Mouse (Mus musculus): Measurements from ENCODE around the gene Mesp1.
A peak's percentile ranks its signal among the peaks of the same experiment; 100 is the strongest.
"Not testable (repeated sequence)": the region's sequence is repeated elsewhere in the genome, so short reads cannot be mapped to it uniquely, and the experiment has no call there.

Mesp1 gene

DNA sequence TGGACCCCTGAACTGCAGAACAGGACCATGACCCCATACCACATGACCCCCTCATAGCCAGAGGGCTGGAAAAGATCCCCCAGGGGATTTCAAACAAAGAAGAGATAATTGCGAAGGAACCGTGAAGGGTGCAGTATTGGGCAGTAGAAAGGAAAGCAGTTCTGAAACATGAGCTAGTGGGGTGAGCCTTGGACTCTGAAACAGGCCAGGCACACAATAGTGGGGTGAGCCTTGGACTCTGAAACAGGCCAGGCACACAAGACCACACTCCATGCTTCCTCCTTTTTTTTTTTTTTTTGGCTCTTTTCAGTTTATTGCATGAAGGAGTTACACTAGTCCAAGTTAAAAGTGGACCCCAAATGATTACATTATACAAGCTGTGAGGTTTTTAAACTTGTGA lies 3.8 kb downstream of the Mesp1 start:
- not testable (repeated sequence) for DNase-seq (ENCODE audit: low read depth, low spot score)

DNA sequence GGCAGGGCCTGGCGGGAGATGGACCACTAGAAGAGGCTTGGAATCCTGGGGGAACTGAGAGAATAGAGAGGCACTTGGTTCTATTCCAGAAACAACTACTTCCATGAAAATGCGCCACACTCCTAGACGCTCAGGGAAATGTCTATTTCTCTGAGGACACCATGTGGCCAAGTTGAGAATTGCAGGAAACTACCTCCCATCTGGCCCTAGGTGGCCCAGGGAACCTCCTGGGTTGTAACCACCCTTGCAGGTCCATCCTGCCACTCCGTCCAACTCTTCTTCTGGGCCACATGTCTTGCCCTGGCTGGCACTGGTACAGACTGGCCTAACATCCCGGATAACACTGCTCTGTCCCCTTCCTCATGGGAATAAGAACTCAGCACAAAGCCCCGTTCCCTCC lies 7.3 kb downstream of the Mesp1 start:
- DNase-seq (ENCODE audit: low read depth, low spot score), result peak; percentile 78

DNA sequence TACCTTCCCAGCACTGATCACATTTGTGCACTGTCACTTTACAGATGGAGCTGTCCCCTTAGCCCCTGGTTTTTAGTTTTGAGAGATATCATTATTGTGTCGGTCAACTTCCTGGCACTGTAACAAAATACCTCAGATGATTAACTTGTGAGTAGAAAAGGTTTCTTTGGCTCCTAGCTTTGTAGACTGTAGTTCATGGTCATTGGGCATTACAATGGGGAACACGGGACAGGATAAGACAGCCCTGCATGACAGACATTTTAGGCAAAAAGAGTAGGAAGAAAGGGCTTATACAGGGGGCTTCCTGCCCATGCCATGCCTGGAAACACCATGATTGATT lies 11.1 kb downstream of the Mesp1 start:
- DNase-seq (ENCODE audit: low read depth, low spot score), result no peak

DNA sequence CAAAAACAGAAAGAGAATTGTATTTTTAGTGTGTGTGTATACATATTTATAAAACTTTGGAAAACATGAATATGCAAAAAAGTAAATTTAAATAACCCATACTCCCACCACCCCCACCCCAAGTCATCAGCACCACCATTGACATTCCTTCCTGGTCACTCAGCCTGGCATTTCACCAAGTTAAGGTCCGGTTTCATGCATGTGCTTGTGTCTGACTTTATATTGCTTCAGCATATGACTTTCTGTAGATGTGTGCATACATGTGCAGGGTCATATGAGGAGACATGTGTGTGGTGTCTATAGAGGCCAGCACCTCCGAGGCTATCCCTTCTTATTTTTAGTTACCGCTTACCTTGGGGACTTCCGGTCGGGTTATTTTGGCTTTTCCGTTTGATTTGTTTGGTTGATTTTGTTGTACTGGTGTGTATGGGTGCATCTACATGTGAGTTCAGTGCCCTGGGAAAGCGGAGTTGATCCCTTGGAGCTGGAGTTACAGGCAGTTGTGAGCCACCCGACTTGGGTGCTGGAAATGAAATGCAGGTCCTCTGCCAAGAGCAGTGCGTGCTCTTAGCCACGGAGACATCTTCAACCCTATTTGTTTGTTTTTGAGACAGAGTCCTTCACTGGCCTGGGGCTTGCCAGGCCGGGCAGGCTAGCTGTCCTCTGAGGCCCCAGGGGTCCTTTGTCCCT lies 11.6 kb downstream of the Mesp1 start:
- DNase-seq (ENCODE audit: low read depth, low spot score), result no peak

DNA sequence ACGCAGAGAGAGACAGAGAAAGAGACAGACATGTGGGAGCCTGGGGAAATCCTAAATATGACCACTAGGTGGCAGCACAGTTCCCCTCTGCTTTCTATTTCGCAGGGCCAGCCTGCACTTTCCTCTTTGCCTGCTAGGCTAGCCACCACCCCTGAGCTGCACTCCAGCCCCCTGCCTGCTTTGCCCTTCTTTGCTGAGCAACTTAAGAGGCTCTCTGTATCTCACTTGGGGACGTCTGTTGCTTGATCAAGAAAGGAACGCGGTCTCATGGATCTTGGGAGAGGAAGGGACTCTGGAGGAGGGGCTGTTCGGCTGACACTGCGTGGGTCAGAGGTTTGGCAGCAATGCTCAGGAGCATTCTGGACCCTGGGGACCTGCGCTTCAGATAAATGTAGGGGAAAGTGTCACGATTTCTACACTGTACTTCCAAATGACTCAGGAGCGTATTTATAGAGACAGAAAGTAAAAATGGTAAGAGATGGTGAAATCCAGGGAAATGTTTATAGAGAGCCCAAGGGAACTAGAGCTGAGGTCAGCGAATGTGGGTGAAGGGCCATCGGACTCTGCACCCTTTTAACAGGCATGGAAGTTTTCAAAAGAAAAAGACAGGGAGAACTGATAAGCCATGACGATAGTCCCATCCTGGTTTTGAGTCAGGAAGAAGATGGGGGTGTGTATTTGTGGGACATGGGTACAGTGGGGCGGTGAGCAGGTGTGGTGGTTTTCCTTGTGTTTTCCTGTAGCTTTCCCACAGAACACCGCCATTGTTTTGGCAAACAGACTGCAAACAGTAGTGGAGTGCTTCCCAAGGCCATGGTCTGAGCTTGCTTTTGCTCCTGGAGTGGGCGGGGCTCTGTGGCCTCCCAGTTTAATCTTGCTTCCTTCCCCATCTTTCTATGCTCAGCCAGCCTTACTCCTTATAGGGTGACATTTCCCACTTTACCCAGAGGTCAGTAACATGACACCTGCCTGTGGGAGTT lies 12.7 kb downstream of the Mesp1 start:
- peak; percentile 77 for DNase-seq (ENCODE audit: low read depth, low spot score)

DNA sequence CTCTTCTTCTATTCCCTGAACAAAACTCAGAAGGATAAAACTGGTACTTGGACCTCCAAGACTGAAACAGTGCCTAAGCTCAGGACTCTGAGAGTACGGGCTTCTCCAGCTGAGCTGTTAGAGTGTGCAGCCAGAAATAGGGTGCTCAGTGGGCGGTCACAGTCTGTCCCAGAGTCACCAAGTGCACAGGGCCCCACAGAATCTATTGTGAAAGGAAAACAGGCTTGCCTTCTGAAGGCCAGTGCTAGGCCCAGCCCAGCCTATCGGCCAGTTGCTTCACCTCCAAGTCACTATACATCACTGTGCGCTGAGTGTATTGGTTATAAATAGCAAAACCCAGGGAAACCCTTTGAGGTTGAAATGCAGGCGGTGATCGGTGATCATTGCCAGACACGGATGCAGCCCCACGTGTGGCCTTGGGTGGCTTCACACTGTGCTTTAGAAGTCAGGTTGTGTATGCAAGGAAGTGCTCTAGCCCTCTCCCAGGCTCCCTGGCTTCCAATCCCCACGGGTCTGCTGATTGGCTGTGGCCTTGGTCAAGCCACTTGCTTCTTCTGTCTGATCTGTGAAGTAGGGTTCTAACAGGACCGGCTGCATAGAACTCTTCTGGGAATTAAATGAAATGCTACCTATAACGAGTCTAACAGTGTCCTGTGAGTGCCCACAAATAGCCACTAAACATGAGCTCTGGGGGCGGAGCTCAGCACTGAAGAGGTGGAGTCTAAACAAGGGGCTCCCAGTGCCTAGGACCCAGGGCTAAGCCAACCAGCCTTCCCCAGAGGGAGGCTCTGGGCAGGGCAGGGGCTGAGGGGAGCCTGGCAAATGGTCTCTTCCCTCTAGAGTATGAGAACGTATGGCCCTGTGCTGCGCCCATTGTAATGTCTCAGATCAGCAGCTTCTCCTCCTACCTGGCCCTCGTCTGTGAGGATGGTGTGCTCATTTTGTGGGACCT lies 21.8 kb downstream of the Mesp1 start:
- peak; percentile 76 for DNase-seq (ENCODE audit: low read depth, low spot score)

DNA sequence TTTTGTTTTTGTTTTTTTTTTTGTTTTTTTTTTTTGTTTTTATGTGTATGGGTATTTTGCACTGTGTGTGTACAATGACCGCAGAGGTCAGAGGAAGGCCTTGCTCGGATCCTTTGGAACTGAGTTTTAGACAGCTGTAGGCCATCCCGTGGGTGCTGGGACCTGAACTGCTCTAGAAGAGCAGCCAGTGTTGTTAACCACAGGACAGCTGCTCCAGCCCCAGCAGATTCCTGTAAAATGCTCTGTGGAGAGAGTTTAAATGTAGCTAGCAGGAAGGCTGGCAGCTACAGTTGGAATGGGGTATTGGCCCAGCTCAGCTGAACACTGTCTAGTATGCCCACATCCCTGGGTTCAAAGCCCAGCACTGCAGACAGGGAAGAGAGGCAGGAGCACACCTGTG lies 23.9 kb downstream of the Mesp1 start:
- DNase-seq (ENCODE audit: low read depth, low spot score), result no peak

DNA sequence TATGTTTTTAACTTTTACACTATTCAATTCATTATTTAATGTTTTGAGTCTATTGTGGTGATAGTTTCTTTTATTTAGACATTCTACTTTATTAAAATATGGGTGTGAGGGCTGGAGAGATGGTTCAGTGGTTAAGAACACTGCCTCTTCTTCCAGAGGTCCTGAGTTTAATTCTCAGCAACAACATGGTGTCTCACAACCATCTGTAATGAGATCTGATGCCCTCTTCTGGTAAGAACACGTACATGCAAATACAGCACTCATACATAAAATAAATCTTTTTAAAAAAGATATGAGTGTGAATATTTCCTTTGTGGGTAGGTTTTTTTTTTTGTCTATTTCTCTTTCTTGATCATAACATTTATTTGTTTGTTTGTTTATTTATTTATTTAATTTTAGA lies 27.6 kb downstream of the Mesp1 start:
- DNase-seq (ENCODE audit: low read depth, low spot score), result no peak

DNA sequence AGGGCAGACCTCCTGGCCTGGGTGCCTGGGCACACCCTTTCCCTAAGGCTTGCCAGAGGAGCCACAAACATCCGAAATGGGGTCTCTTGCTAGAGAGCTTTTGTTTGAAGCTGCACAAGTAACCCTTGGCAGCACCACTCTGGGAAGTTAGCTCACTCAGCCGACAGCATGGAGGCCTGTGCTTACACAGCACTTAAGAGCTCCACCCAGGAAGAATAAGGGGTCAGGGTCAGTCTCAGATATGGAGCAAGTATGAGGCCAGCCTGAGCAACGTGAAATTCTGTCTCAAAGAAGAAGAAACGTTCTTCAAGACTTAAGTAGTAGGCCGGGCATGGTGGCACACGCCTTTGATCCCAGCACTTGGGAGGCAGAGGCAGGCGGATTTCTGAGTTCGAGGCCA lies 31.5 kb downstream of the Mesp1 start:
- no peak for DNase-seq (ENCODE audit: low read depth, low spot score)

DNA sequence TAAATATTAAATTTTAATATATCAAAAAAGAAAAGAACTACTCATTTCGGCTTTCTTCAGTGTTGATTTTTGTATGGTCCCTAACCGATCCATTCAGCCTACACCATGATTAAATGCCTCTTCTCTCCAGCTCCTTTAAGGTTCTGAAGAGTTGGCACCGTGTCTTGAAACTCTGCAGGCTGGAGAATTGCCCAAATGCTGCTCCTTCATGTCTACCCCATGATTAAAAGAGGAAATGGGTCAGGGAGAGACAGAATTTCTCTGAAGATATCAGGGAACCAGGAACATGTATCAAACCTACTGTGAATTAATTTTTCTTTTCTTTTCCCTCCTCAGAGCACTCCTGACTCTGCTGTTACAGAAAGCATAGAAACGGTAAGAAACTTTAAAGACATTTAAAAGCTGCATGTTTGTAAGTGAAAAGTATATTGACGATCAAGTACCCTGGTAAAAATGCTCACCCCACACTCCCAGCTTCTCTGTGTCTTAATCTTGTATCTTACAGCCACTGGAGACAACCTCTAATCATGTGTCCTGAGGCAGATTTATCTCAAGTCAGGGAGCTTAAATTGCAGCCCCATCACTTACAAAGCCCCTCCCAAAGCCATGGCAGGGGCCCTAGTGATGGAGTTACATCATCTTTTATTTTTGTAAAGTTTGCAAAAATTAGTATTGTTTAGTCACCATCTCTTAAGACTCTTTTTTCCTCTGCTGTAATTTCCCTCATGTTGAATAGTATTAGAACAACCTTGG lies 32.3 kb downstream of the Mesp1 start:
- no peak for DNase-seq (ENCODE audit: low read depth, low spot score)

DNA sequence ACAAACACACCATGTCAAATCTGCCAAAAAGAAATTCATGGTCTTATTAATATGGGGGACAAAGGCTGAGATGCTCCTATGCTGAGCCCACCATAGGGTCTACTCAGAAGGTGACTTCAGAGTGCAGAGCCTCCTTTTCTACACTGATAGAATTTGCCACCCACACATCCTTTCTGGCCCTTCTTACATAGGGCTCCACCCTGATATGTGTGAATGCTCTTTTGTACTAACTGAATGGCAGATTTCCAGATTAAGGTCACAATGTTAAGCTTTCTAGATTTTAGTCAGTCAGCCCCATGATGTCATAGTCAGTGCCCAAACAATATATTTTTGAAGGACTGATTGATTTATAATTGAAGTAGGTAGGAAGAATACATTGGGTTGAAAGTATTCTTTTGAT lies 33.8 kb downstream of the Mesp1 start:
- no peak for DNase-seq (ENCODE audit: low read depth, low spot score)

DNA sequence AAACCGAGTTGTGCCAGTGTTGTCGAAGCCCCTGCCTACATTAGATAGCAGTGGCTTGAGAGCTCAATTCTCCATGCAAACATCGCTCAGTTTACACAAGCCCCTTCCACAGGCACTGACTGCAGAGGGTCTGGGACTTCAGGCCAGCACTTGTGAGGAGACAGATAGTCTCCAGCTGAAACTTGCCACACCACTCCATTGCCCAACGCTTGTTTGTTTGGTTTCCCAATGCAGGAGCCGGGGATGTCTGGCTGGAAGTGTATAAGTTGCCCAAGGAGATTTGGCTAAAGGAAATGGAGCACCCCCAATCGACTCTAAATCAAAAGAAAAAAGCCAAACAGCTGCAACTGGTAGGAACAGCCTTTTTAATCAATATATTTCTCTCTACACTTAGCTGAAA lies 35.4 kb downstream of the Mesp1 start:
- DNase-seq (ENCODE audit: low read depth, low spot score), result no peak

DNA sequence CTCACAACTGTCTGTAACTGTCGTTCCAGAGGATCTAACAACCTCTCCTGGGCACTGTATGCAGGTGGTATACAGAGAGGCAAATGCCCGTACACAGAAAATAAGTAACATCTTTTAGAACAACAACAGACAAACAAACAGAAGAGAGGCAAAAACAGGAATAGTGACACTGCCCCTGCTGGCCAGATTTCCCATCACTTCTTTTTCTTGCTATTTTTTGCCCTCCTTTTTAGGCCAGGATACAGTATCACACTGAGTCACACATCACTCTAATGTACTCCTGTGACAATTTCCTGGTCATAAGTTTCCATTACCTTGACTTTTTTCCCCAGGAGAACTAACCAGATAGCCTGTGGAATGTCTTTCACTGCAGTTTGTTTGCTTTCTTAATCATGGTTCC lies 37.3 kb downstream of the Mesp1 start:
- no peak for DNase-seq (ENCODE audit: low read depth, low spot score)

DNA sequence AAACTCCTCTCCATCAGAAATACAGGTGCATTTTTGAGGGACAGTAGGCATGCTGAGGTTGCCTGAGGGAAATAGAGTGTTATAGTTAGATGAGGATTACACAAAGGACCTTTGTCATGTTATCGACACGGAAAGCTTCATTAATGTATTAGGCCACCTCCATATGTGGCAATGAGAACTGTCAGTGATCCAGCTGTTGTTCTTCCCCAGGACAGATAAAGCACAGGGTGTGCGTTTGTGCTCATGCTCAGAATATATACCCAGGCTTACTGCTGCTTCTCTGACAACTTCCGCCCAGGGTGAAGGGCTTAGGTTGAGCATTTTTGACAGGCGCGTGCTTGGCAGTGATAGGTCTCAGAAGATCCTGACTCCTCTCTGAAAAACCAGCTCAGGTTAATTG lies 44.1 kb downstream of the Mesp1 start:
- DNase-seq (ENCODE audit: low read depth, low spot score), result no peak

DNA sequence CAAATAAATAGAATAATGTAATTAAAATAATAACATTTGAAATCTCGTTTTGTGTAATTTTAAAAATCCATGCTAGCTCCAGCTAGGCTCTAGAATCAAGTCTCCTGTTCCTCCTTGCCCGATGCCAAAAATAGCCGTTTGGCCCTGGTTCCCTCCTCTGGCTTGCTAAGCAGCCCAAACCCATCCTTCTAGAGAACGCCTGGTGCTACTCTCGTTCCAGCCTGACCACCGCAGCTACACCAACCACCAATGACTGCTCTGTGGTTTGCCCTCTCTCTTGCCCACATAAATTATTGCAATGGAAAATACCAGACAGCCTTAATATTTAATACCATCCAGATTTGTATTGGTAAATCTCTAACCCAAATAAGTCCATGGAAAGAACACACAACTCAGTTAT lies 45.9 kb downstream of the Mesp1 start:
- DNase-seq (ENCODE audit: low read depth, low spot score), result no peak

DNA sequence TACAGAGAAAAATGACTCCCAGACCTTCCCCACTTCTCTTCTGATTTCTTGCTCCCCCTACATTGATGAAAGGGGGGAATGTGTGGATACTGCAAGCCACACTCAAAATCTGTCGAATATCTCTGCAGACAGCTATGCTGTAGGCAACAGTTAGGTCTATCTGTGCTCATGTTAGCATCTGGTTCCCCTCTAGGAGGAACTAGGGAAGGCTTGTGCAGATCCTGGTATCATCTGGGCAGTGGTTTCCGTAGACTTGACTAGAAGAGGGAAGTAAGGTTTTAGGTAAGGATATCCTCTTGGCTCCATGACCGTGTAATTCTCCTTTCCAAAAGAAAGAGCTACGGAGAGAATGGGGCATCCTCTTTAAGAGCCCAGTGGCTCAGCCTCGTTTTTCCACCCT lies 49.0 kb downstream of the Mesp1 start:
- no peak for DNase-seq (ENCODE audit: low read depth, low spot score)

DNA sequence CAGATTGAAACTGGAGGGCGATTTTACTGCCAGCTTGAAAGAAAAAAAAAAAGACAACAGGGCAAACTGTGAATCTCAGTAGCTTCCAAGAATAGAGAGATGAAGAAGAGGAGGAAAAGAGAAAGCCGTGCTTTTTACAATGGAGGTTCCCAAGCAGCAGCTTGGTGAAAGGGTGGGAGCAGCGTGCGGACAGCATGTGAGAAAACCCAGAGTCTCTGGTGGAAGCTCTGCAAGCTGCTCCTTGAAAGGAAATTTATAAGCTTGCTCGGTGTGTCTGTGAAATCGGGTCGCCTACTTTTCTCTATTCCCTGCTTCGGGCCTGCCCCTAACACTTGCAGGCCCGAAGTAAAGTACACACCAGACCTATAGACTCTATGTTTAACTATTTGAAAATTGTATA lies 49.5 kb downstream of the Mesp1 start:
- DNase-seq (ENCODE audit: low read depth, low spot score), result peak; percentile 29

DNA sequence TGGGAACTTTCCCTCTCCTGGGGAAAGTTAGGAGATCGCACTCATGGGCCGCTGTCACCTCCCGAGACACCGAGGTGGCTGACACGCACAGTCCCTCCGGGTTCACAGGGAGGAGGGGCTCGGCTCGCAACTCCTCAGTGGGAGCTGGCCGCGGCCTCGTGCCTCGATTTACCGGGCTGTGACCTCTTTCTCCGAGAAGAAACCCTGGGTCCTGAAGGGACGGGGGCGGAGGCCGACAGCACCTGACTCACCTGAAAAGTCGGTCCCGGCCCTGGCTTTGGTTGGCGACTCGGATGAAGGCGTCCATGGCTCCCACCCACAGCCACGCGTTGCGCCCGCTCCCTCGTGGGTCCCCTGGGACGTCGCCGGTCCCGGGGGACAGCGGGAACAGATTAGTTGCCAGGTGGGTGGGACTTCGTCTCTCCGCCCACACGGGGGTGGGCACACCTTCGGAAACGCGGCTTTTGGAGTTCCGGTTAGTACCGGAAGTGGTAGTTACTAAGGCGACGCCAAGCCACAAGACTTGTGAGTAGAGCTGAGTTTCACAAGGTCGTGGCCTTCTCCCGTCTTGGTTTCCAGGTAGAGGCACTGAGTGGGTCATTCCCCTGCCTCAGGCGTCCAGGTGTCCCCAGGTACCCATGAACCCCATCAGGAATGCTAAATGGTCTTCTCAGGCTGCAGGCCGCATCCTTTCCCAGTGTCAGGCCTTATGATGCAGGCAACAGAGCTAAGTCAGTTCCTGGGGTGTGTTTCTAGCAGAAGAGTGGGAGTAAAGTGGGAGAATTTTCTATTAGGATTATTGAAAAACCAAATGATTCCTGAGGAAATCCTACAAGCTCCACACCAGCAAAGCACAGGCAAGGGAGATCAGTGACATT lies 50.7 kb downstream of the Mesp1 start, which contains the start of the genes Pex11a and Wdr93:
TSS of gene Pex11a (minus strand) at position 473 of the 878 bp plus-strand sequence.
TSS of gene Wdr93 (plus strand) at position 505 of the 878 bp plus-strand sequence.
- peak; percentile 91 for DNase-seq (ENCODE audit: low read depth, low spot score)

DNA sequence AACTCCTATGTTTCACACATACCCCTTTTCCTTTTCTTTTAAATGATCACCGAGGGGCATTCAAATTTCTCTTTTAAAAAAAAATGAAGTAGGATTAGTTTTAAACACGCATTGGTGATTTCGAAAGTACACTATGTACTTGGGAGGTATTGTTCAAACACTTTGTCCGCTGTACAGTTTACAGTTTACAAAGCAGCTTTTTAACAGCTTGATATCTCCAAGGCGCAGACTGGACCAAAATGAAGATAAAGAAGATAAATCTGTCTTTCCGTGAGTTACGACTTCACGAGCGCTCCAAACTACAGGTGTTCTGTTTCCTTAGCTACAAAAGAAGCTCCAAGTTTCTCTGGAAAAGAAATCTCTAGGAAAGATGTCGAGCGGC lies 51.3 kb downstream of the Mesp1 start:
- DNase-seq (ENCODE audit: low read depth, low spot score), result no peak

All from brain, adult 2 months (tissue).